Mouse (Mus musculus) layer of hippocampus, postnatal 10 days (tissue): ENCODE data around the gene Kcnh1. TPM values are rescaled to one million over a fixed set of nuclear protein-coding genes. Genes with fewer than 3 reads are reported as not detected.

Source experiments
- DNase-seq, 2 experiments: peaks; one replicate each; pipeline ENCODE4 v3.0.0; 2021; ENCODE audit warnings: low spot score in 2 of 2
- total RNA-seq, 2 experiments: library from RNA; stranded (reverse); gene quantifications; 2 replicates each; pipeline ENCODE4 v1.2.3; 2021

The Kcnh1 gene
- total RNA-seq, 2 experiments from 2014 or later, result 15.3 to 16.2 TPM

GRCm38 (mm10) chr1:192402911-192403704 is 212.5 kb downstream of the Kcnh1 start:
- DNase-seq, result no peak

GRCm38 (mm10) chr1:192405136-192405535 is 214.6 kb downstream of the Kcnh1 start:
- no peak for DNase-seq

GRCm38 (mm10) chr1:192406589-192406988 is 216.0 kb downstream of the Kcnh1 start:
- DNase-seq, result no peak

GRCm38 (mm10) chr1:192415813-192416212 is 225.2 kb downstream of the Kcnh1 start:
- DNase-seq, result no peak

- peak in 1 of 2 experiments; percentile 17 for DNase-seq
These were observed 225.8 kb downstream of the Kcnh1 start for GRCm38 (mm10) chr1:192416241-192416821.

GRCm38 (mm10) chr1:192419176-192419575 is 228.6 kb downstream of the Kcnh1 start:
- no peak for DNase-seq

- DNase-seq, result no peak
These were observed 231.0 kb downstream of the Kcnh1 start for GRCm38 (mm10) chr1:192421377-192422166.

- DNase-seq, result no peak
These were observed 240.8 kb downstream of the Kcnh1 start for GRCm38 (mm10) chr1:192431423-192431822.

GRCm38 (mm10) chr1:192435503-192435902 is 244.9 kb downstream of the Kcnh1 start:
- DNase-seq, result no peak

- DNase-seq, result no peak
These were observed 248.7 kb downstream of the Kcnh1 start for GRCm38 (mm10) chr1:192439151-192439837.

GRCm38 (mm10) chr1:192442772-192443445 is 252.3 kb downstream of the Kcnh1 start:
- no peak for DNase-seq

- peak; percentile 34 to 40 for DNase-seq
These were observed 253.6 kb downstream of the Kcnh1 start for GRCm38 (mm10) chr1:192443998-192444657.

- peak; percentile 57 to 72 for DNase-seq
These were observed 254.3 kb downstream of the Kcnh1 start for GRCm38 (mm10) chr1:192444658-192445447.

- no peak for DNase-seq
These were observed 255.6 kb downstream of the Kcnh1 start for GRCm38 (mm10) chr1:192446158-192446557.

- DNase-seq, result no peak
These were observed 257.1 kb downstream of the Kcnh1 start for GRCm38 (mm10) chr1:192447666-192448065.

- no peak for DNase-seq
These were observed 257.9 kb downstream of the Kcnh1 start for GRCm38 (mm10) chr1:192448512-192448911.

GRCm38 (mm10) chr1:192449572-192450351 is 259.2 kb downstream of the Kcnh1 start:
- peak; percentile 18 to 20 for DNase-seq

- no peak for DNase-seq
These were observed 259.9 kb downstream of the Kcnh1 start for GRCm38 (mm10) chr1:192450425-192450824.

- DNase-seq, result peak; percentile 43 to 49
These were observed 261.1 kb downstream of the Kcnh1 start for GRCm38 (mm10) chr1:192451722-192452121.
